Mouse (Mus musculus): Measurements from ENCODE around the gene Kirrel3. TPM values are rescaled to one million over a fixed set of nuclear protein-coding genes. Genes with fewer than 3 reads are reported as not detected.

Gene Kirrel3
- not detected in 2 replicates for polyA plus RNA-seq (2012; ENCODE audit: insufficient read depth, insufficient read length, missing spikeins)

DNA sequence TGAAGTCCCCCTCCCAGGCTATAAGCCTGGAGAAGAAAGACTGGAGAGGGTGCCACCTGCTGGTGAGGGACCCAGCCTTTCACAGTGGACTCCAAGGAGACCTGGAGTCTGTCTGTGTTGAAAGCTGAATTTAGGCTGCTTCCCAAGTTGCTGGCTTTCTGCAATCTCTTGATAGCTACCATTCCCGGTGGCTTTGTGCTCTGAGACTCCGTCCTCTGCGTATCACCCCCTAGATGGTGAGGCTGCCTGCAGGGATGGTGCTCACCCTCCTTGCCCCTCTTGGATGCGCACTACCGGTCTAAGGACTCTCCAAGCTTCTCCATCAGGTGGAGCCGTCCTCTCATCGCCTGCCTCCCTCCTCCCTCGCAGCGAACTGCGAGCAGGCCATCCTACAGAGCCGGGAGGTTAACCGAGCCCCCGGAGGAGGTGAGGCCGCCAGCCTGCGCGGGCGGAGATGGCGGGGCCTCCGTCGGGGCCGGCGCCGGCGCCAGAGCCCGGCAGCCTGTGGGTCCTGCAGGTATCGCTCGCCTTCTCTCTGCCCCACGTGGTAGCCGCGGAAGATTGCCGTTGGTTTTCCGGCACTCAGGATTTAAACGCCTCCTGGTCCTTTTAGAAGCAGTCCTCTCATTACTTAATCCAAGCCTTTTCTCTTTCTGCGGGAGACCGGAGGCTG is at the start of gene Kirrel3:
Gene Kirrel3 (plus strand): TSS at position 136 of the 673 bp plus-strand sequence.
- Histone ChIP-seq H3K27ac (ENCODE audit: insufficient read depth, low read depth, low read length) (no peak within 1 kb of the TSS), H3K4me1 (ENCODE audit: control insufficient read depth, insufficient read depth, low read length) (no peaks in the 10 kb centered on the region), H3K4me3 (ENCODE audit: insufficient read depth, low read length) (no peak within 1 kb of the TSS)
- TF ChIP-seq POLR2A (IDR thresholded peaks at IDR 0.05; ENCODE audit: borderline replicate concordance, low read depth, low read length), result no peak
- TF ChIP-seq CTCF (IDR thresholded peaks at IDR 0.05; ENCODE audit: low read depth, low read length), result no peak; the same call in 1 of the 2 replicates

DNA sequence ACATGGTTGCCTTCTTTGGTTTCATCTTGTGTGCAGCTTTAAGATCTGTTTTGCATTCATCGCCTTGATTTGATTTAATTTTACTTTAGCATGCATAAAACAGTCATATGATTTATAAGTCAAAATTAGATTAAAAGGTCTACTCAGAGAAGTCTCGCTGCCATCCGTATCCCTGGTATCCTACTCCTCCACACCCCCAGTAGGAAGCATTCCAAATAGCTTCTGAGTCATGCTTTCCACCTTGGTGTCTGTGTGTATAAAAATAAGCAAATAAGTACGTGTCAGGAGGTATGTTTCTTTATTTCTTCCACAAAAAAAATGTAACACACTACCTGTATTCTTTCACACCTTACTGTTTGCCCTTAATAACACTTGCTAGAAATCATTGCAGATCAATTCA is 45.0 kb upstream of the Kirrel3 start:
- no peak for TF ChIP-seq POLR2A (IDR thresholded peaks at IDR 0.05; ENCODE audit: borderline replicate concordance, low read depth, low read length)
- no peak for TF ChIP-seq CTCF (IDR thresholded peaks at IDR 0.05; ENCODE audit: low read depth, low read length)
- H3K4me1 ChIP-seq (ENCODE audit: control insufficient read depth, insufficient read depth, low read length), result no peaks in the 10 kb centered on the region
- no peak overlapping the region for H3K27ac ChIP-seq (ENCODE audit: insufficient read depth, low read depth, low read length)
- H3K4me3 ChIP-seq (ENCODE audit: insufficient read depth, low read length), result no peak overlapping the region

DNA sequence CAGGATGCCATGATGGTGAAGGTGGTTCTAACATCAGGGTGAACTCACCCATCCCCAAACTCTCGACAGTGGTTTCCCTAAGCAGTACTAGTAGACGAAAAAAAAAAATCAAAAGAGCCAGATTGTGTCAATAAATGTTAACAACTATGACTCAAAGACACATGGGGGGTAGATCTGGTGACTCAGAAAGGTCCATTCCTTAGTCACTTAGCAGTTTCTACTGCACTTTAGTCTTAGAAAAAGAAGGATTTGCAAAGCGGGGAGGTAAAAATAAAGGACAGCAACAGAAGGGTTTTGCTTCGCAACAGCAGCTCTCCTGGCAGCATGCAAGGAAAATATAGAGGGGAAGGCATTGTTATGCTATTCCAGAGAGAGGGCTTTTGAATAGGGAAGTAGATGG is 41.7 kb upstream of the Kirrel3 start:
- H3K27ac ChIP-seq (ENCODE audit: insufficient read depth, low read depth, low read length), result no peak overlapping the region
- H3K4me3 ChIP-seq (ENCODE audit: insufficient read depth, low read length), result no peak overlapping the region
- no peaks in the 10 kb centered on the region for H3K4me1 ChIP-seq (ENCODE audit: control insufficient read depth, insufficient read depth, low read length)
- TF ChIP-seq CTCF (IDR thresholded peaks at IDR 0.05; ENCODE audit: low read depth, low read length) (no peak), POLR2A (IDR thresholded peaks at IDR 0.05; ENCODE audit: borderline replicate concordance, low read depth, low read length) (no peak)

DNA sequence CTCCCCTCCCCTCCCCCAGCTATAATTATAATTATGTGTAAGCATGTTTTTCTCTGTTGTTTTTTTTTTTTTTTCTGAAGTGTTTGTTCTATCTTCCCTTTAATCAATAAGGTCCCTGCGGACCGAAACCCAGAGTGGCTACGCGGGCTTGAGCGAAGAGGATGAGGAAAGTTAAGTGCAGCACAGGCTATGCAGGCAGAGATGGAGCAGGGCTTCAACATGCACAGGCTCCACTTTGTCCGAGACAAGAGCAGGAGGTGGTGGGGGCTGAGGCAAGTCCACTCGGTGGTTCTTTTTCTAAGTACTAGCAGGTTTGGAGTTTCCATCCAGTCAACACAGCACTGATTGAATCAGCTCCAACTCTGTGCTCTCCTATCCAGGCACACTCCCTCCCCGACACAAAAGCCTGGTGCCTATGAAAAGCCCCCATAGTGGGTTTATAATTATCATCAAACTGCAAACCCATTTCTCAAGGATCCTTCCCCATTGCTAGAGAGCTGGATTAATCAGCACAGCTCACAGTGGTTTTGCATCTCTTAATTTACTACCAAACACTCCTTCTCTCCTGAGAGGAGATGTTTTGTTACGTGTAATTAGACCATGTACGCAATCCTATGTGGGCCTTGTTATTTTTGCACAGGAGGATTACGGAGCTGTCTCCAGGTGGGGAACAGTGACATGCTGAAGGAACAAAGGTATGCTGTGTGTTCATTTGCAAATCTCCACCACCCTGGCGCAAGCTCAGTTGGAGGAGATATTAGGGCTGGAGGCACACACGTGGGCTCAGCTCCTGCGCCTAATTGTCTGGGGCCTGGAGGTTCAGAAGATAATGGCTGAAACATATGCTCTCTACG is 39.0 kb upstream of the Kirrel3 start:
- TF ChIP-seq CTCF (IDR thresholded peaks at IDR 0.05; ENCODE audit: low read depth, low read length) (no peak), POLR2A (IDR thresholded peaks at IDR 0.05; ENCODE audit: borderline replicate concordance, low read depth, low read length) (no peak)
- no peaks in the 10 kb centered on the region for H3K4me1 ChIP-seq (ENCODE audit: control insufficient read depth, insufficient read depth, low read length)
- H3K4me3 ChIP-seq (ENCODE audit: insufficient read depth, low read length), result no peak overlapping the region
- H3K27ac ChIP-seq (ENCODE audit: insufficient read depth, low read depth, low read length), result no peak overlapping the region

DNA sequence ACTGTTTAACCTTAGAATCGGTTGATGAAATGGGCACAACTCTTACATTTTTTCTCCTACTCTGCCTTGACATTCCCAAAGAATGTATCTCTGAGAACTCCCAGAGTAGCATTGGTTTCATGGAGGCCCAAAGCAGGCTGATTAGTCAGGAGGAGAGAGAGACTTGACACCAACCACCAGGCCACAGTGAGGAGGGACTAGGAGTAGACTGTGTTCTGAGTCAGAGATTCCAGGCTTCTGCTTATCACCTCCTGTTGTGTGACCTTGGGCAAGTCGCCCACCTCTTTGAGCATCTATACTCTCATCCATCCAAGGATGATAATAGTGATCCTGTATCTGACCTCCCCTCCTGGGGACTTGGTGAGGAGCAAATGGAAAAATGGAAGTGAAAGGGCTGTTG is 38.0 kb upstream of the Kirrel3 start:
- H3K4me1 ChIP-seq (ENCODE audit: control insufficient read depth, insufficient read depth, low read length), result no peaks in the 10 kb centered on the region
- H3K4me3 ChIP-seq (ENCODE audit: insufficient read depth, low read length), result no peak overlapping the region
- no peak overlapping the region for H3K27ac ChIP-seq (ENCODE audit: insufficient read depth, low read depth, low read length)
- TF ChIP-seq CTCF (IDR thresholded peaks at IDR 0.05; ENCODE audit: low read depth, low read length) (no peak), POLR2A (IDR thresholded peaks at IDR 0.05; ENCODE audit: borderline replicate concordance, low read depth, low read length) (no peak)

DNA sequence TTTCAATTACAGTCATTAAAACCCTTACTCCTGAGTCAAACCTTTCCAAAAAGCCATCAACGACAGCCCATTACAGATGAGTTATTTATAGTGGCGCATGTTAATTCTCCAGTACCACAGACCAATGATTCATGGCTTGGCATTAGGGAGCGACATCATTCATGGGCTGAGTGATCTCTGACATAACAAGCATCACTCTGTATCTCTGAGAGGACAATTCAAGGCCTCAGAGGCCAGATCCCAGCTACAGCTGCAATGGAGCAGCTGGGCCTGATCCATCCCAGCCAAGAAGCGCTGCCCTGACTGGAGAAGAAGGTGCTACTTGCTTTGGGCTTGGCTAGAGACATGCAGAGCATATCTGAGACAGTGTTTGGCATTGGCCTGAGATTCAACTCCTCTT is 37.2 kb upstream of the Kirrel3 start:
- H3K4me1 ChIP-seq (ENCODE audit: control insufficient read depth, insufficient read depth, low read length), result no peaks in the 10 kb centered on the region
- TF ChIP-seq POLR2A (IDR thresholded peaks at IDR 0.05; ENCODE audit: borderline replicate concordance, low read depth, low read length) (no peak), CTCF (IDR thresholded peaks at IDR 0.05; ENCODE audit: low read depth, low read length) (no peak)
- H3K4me3 ChIP-seq (ENCODE audit: insufficient read depth, low read length), result no peak overlapping the region
- H3K27ac ChIP-seq (ENCODE audit: insufficient read depth, low read depth, low read length), result no peak overlapping the region

DNA sequence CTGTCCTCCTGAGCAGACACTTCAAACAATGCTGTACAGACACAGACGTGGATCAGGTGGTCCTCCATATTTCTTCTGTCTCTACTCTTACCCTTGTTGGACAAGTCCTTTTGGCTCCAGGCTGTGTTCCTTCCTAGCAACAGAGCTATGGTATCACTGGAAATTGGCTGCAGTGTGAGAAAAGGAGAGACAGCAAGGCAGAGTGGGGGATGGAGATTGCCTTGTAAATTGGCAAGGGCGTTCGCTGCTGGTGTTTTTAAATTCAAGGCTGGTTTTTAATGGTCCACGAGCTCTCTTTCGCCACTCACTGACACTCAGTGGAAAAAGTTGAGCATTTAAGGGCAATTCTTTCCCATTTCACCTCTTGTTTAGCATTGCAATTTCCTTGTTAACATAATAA is 27.5 kb upstream of the Kirrel3 start:
- Histone ChIP-seq H3K4me3 (ENCODE audit: insufficient read depth, low read length) (no peak overlapping the region), H3K4me1 (ENCODE audit: control insufficient read depth, insufficient read depth, low read length) (no peaks in the 10 kb centered on the region), H3K27ac (ENCODE audit: insufficient read depth, low read depth, low read length) (no peak overlapping the region)
- TF ChIP-seq POLR2A (IDR thresholded peaks at IDR 0.05; ENCODE audit: borderline replicate concordance, low read depth, low read length), result no peak

DNA sequence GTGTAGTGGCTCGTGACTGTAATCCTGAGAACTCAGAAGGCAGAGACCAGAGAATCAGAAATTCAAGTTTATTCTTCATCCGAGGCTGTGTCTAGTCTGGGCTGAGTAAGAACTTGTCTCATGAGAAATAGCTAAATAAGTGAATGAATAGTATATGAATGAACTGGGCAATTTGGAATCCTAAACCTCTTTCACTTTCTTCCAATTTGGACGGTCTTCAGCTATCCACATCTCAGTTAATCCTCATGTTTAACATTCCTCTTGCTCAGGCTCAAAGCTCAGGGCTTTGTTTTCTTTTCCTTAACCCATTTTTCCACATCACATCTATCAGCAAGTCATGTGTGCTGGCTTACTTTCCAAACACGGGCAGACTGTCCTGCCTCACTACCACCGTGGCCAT is 25.7 kb upstream of the Kirrel3 start:
- TF ChIP-seq POLR2A (IDR thresholded peaks at IDR 0.05; ENCODE audit: borderline replicate concordance, low read depth, low read length) (no peak), CTCF (IDR thresholded peaks at IDR 0.05; ENCODE audit: low read depth, low read length) (no peak)
- Histone ChIP-seq H3K27ac (ENCODE audit: insufficient read depth, low read depth, low read length) (no peak overlapping the region), H3K4me3 (ENCODE audit: insufficient read depth, low read length) (no peak overlapping the region), H3K4me1 (ENCODE audit: control insufficient read depth, insufficient read depth, low read length) (no peaks in the 10 kb centered on the region)

DNA sequence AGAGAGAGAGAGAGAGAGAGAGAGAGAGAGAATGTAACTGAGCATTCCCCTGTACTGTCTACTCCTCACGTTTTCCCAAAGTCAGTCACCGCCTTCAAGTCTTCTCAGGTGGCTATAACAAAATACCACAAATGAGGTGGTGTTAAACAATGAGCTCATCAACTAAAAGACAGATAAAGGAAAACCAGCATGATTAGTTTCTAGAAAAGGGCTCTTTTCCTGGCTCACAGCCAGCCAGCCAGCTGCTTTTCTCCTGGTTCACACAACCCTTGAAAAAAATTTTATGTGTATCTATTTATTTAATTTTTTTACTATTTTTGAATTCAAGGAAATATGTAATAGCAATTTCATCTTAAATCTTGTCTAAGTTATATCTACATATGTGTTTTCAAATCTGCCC is 22.0 kb upstream of the Kirrel3 start:
- no peaks in the 10 kb centered on the region for H3K4me1 ChIP-seq (ENCODE audit: control insufficient read depth, insufficient read depth, low read length)
- H3K27ac ChIP-seq (ENCODE audit: insufficient read depth, low read depth, low read length), result no peak overlapping the region
- no peak overlapping the region for H3K4me3 ChIP-seq (ENCODE audit: insufficient read depth, low read length)
- TF ChIP-seq POLR2A (IDR thresholded peaks at IDR 0.05; ENCODE audit: borderline replicate concordance, low read depth, low read length) (no peak), CTCF (IDR thresholded peaks at IDR 0.05; ENCODE audit: low read depth, low read length) (no peak)

DNA sequence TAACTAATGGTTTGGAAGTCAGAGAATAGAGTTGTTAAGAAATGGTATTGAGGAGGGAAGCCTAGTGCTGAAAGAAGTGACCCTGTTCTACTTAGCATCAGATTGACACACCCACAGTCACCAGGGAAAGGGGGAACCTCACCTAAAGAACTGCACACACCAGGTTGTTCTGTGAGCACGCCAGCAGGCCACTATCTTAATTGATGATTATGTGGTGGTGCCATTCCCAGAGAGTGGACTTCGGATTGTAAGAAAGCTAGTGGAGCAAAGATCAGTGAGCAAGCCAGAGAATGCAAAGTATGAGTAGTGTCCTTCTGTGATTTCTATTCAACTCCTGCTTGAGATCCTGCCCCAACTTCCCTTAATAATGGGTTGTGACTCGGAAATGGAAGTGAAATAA is 19.6 kb upstream of the Kirrel3 start:
- no peak for TF ChIP-seq POLR2A (IDR thresholded peaks at IDR 0.05; ENCODE audit: borderline replicate concordance, low read depth, low read length)
- H3K27ac ChIP-seq (ENCODE audit: insufficient read depth, low read depth, low read length), result no peak overlapping the region
- H3K4me1 ChIP-seq (ENCODE audit: control insufficient read depth, insufficient read depth, low read length), result no peaks in the 10 kb centered on the region
- no peak overlapping the region for H3K4me3 ChIP-seq (ENCODE audit: insufficient read depth, low read length)
